9 mouse cellular contexts compared by ENCODE assay signal in genomic region chr17:80772545-80773453, GRCm38 (mm10). TPM values are rescaled to one million over a fixed set of nuclear protein-coding genes. Genes with fewer than 3 reads are reported as not detected.
DNase-seq lines count a peak whose midpoint lies in the region; ATAC-seq and TF ChIP-seq lines count a peak whose summit lies in the region.
"Had no signal": no experiment of that assay in that cellular context is flagged by ENCODE, and none has a peak within 500 bp of the region (broad histone marks: within the 10 kb centered on the region; RNA-seq: fewer than 3 reads in every experiment).

No protein-coding gene starts in this region.

- H3K27ac ChIP-seq in spleen, adult 2 months (ENCODE audit: insufficient read depth, low read length): no peak overlapping the region
- peak overlapping the region; percentile 81 for H3K27ac ChIP-seq in lung, embryonic 16.5 days (ENCODE audit: low read length)
- H3K27ac ChIP-seq in hindbrain, embryonic 13.5 days: no peak overlapping the region
- H3K27ac ChIP-seq: liver, embryonic 14.5 days had no signal

- no peaks in the 10 kb centered on the region for H3K36me3 ChIP-seq in spleen, adult 2 months (ENCODE audit: control insufficient read depth, insufficient read depth, low read length)
- H3K36me3 ChIP-seq in lung, embryonic 16.5 days (ENCODE audit: control insufficient read depth, insufficient read depth, low read length): no peaks in the 10 kb centered on the region
- H3K36me3 ChIP-seq in hindbrain, embryonic 13.5 days: no peaks in the 10 kb centered on the region

- peak overlapping the region; percentile 37 for H3K4me2 ChIP-seq in lung, embryonic 16.5 days (ENCODE audit: low read depth, low read length)
- no peak overlapping the region for H3K4me2 ChIP-seq in hindbrain, embryonic 13.5 days

- TF ChIP-seq CTCF in spleen, adult 2 months (IDR thresholded peaks at IDR 0.05; ENCODE audit: extremely low read depth, insufficient read depth, insufficient read length, insufficient replicate concordance): no peak

- H3K4me3 ChIP-seq in spleen, adult 2 months (ENCODE audit: extremely low read depth, insufficient read depth, insufficient read length): 0 out of 2 replicates have a peak overlapping the region, but pooled peaks have one; percentile 3
- no peak overlapping the region for H3K4me3 ChIP-seq in lung, embryonic 16.5 days (ENCODE audit: low read length)
- H3K4me3 ChIP-seq in hindbrain, embryonic 13.5 days: no peak overlapping the region

- 0 out of 2 replicates have a peak overlapping the region, but pooled peaks have one; percentile 21 for H3K9ac ChIP-seq in lung, embryonic 16.5 days (ENCODE audit: low read length)
- H3K9ac ChIP-seq in hindbrain, embryonic 13.5 days: no peak overlapping the region
- H3K9ac ChIP-seq: liver, embryonic 14.5 days had no signal

- TF ChIP-seq POLR2A in spleen, adult 2 months (IDR thresholded peaks at IDR 0.05; ENCODE audit: low read depth, low read length): no peak

- H3K27me3 ChIP-seq in spleen, adult 2 months (ENCODE audit: control insufficient read depth, insufficient read depth, low read length): peaks cover 4% of the 10 kb centered on the region
- no peaks in the 10 kb centered on the region for H3K27me3 ChIP-seq in lung, embryonic 16.5 days (ENCODE audit: control insufficient read depth, insufficient read depth, low read depth, low read length)
- no peaks in the 10 kb centered on the region for H3K27me3 ChIP-seq in hindbrain, embryonic 13.5 days

- DNase-seq in frontal cortex, adult 2 months (ENCODE audit: extremely low spot score in 1 of 2, low spot score in 1 of 2): peak; percentile 24 to 53
- no peak for DNase-seq in frontal cortex, postnatal 10 days (ENCODE audit: low spot score in 2 of 2)
- DNase-seq in spleen, adult 2 months (ENCODE audit: low read depth in 1 of 2, low spot score in 2 of 2): peak; percentile 33 to 76
- no peak for DNase-seq in spleen, postnatal 4 days (ENCODE audit: low spot score in 2 of 2)
- DNase-seq in thymus, postnatal 25 days: peak; percentile 40
- no peak for DNase-seq in embryo, embryonic 11 days

- WGBS in spleen, adult 2 months: 25% methylated on average over 14 of the region's 14 CpGs
- 22% methylated on average over 14 of the region's 14 CpGs for WGBS in lung, embryonic 16.5 days
- WGBS in hindbrain, embryonic 13.5 days: 73% methylated on average over 14 of the region's 14 CpGs

- ATAC-seq in lung, embryonic 16.5 days (ENCODE audit: low read depth): peak; percentile 83
- no peak for ATAC-seq in hindbrain, embryonic 13.5 days (ENCODE audit: low FRiP score)

- peaks cover 8% of the 10 kb centered on the region; the same call in 1 of the 2 replicates for H3K9me3 ChIP-seq in lung, embryonic 16.5 days (ENCODE audit: control insufficient read depth, low read length)
- no peaks in the 10 kb centered on the region for H3K9me3 ChIP-seq in hindbrain, embryonic 13.5 days

- H3K4me1 ChIP-seq in spleen, adult 2 months (ENCODE audit: control insufficient read depth, insufficient read depth, insufficient read length): peaks cover 9% of the 10 kb centered on the region
- H3K4me1 ChIP-seq in lung, embryonic 16.5 days (replicated peaks; ENCODE audit: control insufficient read depth, insufficient read depth, low read length): peaks cover 10% of the 10 kb centered on the region
- no peaks in the 10 kb centered on the region for H3K4me1 ChIP-seq in hindbrain, embryonic 13.5 days (replicated peaks)

RNA-seq across cellular contexts. Expression of gene Map4k3, which starts 44.5 kb away (rescaled TPM):
- polyA plus RNA-seq in frontal cortex, adult 2 months (2012; rRNA removed): 39.9 and 41.4 TPM in 2 replicates
- 4.3 and 5.4 TPM in 2 replicates for polyA plus RNA-seq in spleen, adult 2 months (2012; rRNA removed)
- polyA plus RNA-seq in lung, embryonic 16.5 days (2015; fragmentation: Nextera tagmentation; extraction: Ambion mirVana): 42.5 and 44.0 TPM in 2 replicates
- polyA plus RNA-seq in hindbrain, embryonic 13.5 days (2015; fragmentation: Nextera tagmentation; extraction: Ambion mirVana): 22.3 and 24.1 TPM in 2 replicates

Comparison
In these comparisons a context has a peak if more than half of its experiments do, and no peak if none do; other contexts are left out.
1. DNase-seq: peak in frontal cortex, adult 2 months (2 of 2), spleen, adult 2 months (2 of 2) and thymus, postnatal 25 days (single experiment); none in frontal cortex, postnatal 10 days (0 of 2), spleen, postnatal 4 days (0 of 2) and embryo, embryonic 11 days (single experiment).